Mouse (Mus musculus) lung, adult 10 weeks (tissue): ENCODE measurements around the gene Ly6g. TPM values are rescaled to one million over a fixed set of nuclear protein-coding genes. Genes with fewer than 3 reads are reported as not detected.

Experiments
- polyA plus RNA-seq: library from polyadenylated mRNA; stranded (reverse); fragments of 350-450 nt; fragmentation: Illumina TruSeq; extraction: RNeasy Lipid Tissue Mini Kit (QIAGEN cat#74804); gene quantifications from one replicate; pipeline ENCODE4 v1.2.3, GENCODE M21; 2014; ENCODE audit warnings: low read depth, low replicate concordance; ENCODE audit not compliant: insufficient read depth

Gene Ly6g
- 0.54 TPM for polyA plus RNA-seq

GRCm38 (mm10) chr15:75154940-75155339 lies at the start of gene Ly6g:
Ly6g (plus strand) TSS chr15:75155240.

DNA sequence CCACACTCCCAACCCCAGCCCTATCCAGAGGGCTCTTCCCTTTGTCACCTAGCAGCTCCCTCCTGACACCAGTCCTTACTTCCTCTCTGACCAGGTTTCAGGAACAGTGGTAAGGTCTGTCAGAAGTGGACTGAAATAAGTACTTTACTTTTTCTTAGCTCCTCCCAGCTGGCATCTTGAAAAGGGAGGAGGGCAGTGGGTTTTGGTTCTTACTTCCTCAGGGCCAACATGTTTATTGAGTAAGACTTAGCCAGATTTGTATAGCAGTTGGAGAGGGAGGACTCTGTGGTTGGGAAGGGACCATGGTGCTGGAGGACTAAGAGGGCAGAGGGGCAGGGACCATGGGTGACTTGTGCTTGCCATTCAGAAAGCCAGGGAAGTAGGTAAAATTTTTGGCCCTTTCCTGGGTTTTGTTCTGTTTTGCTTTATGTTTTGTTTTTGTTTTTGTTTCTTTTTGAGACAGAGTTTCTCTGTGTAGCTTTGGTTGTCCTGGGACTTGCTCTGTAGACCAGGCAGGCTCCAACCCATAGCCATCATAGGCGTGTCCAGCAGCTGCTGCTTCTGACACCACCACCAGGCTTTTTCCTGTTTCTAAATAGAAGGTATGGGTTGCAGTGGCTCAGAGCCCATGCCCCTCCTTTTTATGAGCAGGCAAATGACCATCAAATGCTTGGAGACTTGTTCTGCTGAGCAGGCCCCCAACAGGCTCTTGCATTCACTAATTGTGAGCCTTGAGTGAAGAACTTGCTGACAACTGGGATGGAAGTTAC lies 43.0 kb upstream of the Ly6g start, which contains the start of gene Ly6c2:
Ly6c2 (minus strand) TSS at position 110 of the 770 bp plus-strand sequence.

Other genes starting within 250 kb of the Ly6g start
- gene Ly6i, start 171.8 kb upstream of the Ly6g start, polyA plus RNA-seq, result 3.9 TPM
- 1,085 TPM for gene Ly6a, start 157.2 kb upstream of the Ly6g start, polyA plus RNA-seq
- 612 TPM for gene Ly6c1, start 106.4 kb upstream of the Ly6g start, polyA plus RNA-seq
- 53.9 TPM for gene Ly6c2, start 43.3 kb upstream of the Ly6g start, polyA plus RNA-seq
- gene BC025446, start 61.1 kb downstream of the Ly6g start, polyA plus RNA-seq, result not detected
- not detected for gene Ly6f, start 113.2 kb downstream of the Ly6g start, polyA plus RNA-seq